Mouse (Mus musculus): ENCODE measurements around the gene Ptpn14.

Gene Ptpn14

DNA sequence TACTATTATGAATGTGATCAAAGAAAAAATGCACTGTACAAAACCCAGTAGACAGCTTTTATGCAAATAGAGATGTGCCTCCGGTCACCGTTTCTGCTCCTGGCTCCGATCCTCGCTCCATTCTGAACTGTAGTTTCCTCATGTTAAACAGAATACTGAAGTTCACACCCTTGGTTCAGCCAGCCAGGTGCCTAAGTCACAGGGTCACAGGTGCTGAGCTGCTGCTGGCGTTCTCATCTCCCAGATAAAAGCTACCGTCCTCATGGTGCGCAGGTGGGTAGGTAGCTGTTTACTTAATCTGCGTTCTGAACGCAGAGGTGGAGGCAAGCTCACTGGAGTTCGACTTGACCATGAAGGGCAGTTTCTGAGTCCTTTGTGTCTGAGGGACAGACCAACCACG lies 75.7 kb downstream of the Ptpn14 start:
- intact Hi-C loops (cut with DNase I) = no loop called here

DNA sequence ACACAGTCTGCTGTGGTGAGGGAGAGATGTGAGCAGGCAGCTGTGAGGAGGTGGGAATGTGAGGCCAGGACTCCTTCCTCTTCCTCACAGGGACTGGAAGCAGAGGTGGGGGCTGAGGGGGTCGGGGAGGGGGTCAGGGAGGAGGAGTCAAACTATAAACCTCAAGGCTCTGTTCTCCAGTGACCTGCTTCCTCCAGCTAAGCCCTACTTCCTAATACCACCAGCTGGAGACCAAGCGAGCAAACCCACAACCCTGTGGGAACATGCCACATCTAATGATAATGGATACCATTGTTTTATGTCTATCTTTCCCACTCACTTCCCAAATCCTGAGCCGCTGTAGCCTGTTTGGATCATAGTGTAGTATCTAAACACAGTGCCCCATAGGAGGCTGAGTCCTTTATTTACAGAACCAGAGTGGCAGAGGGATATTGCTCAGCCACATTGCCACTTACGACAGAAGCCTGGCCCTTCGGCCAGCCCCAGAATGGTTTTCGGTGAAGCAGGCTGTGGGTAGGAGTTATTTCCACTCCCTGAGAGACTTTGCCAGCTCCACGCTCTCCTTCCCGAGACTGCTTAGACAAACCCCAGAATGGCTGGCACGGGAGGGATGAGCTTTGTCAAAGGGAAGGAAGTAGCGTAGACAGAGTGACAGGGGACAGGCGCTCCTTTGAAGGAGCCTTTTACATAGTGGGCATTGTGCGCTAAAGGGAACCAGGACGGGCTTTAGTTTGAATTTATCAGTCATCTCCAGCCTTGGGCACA lies 78.6 kb downstream of the Ptpn14 start:
- intact Hi-C loops (cut with DNase I) = no loop called here

DNA sequence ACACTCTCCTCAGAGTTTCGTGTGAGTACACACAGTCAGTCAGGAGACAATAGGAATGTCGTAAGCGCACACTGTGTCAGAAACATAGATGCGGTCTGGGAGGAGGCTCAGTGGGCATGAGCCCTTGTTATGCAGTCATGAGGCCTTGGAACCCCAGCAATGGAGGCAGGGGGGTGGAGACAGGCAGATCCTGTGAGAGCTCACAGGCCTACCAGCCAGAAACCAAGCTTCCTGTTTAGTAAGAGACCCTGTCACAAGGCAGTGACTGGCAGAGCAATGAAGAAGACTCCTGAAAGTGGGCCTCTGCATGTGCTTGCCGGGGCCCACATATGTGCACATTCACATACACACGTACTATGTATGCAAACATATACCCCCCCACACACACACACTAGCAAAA lies 79.9 kb downstream of the Ptpn14 start:
- intact Hi-C loops (cut with DNase I) = no loop called here

DNA sequence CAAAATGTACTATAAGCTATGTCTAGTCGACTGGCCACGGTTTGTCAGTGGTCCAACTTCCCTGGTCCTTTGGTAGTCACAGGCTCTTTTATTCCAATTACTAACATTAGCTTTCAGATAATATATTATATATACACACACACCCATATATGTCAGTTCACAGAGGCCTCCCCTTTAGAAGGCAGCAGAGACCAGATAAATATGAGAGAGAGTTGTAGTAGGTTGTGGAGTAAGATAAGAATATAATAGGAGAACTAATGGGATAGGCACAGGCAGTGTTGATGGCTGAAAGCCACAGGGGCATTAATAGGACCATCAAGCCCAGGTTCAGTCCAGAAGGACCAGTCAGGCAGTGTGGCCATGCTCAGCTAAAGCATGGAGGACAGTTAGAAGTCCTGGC lies 80.4 kb downstream of the Ptpn14 start:
- intact Hi-C loops (cut with DNase I) = no loop called here

- intact Hi-C loops (cut with DNase I) = no loop called here
These were observed 83.7 kb downstream of the Ptpn14 start for GRCm38 (mm10) chr1:189811778-189812177.

- intact Hi-C loops (cut with DNase I) = no loop called here
These were observed 86.3 kb downstream of the Ptpn14 start for GRCm38 (mm10) chr1:189814385-189814784.

DNA sequence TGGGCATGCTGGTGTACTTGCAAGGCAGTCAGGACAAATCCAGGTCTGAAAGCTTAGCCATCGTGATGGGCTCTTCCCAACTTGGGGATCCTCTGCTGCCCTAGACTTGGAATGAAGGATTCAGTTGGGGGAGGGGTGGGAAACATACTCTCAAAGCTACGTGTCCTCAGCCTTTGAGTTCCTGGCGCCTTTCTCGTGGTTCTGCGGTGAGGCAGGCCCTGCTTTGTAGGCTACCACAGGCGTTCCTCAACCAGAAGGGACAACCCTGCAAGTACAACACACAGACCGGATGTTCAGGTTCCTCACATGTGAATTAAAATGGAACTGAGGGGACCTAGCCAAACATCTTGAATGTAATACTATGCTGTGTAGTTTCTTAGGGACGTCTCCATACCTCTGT lies 89.0 kb downstream of the Ptpn14 start:
- intact Hi-C loops (cut with DNase I) = no loop called here

DNA sequence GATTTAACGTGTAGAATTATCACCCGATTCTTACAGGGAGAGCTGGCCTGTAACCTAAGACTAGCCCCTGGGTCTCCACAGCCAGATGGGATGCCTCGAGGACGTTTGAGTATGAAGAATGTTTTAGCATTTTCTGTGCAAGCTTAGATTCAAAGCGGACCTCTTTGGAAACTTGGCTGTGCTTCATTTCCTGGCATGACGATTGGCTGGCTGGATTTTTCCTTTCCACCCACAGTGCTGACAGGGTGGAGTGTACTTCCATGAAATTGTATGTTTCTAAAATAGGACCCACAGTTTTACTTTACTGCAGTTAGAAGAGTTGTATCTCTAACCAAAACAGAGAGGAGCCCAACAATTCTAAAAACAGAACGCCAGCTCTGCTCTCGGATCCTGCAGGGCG lies 89.7 kb downstream of the Ptpn14 start:
- intact Hi-C loops (cut with DNase I) = no loop called here

- intact Hi-C loops (cut with DNase I) = no loop called here
These were observed 92.0 kb downstream of the Ptpn14 start for GRCm38 (mm10) chr1:189820111-189820510.

DNA sequence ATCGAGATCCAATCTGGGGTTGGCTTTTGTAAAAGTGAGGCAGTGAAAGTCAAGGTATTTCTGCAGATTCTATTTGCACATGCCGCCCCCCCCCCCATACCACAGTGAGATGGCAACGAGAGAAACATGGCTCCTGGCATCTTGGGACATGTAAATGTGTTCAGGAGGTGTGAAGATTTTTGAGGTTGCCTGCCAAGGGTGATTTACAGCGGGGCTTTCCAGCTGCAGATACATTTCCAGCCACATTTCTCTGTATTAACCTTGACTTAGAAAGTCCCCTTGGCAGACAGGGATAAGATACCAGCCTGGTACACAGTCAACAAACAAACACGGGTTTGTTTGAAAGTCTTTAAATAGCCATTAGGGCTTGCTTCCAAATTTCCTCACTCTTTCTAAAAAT lies 96.4 kb downstream of the Ptpn14 start:
- intact Hi-C loops (cut with DNase I) = no loop called here

GRCm38 (mm10) chr1:189830391-189830790 lies 102.3 kb downstream of the Ptpn14 start:
- intact Hi-C loops (cut with DNase I) = no loop called here

DNA sequence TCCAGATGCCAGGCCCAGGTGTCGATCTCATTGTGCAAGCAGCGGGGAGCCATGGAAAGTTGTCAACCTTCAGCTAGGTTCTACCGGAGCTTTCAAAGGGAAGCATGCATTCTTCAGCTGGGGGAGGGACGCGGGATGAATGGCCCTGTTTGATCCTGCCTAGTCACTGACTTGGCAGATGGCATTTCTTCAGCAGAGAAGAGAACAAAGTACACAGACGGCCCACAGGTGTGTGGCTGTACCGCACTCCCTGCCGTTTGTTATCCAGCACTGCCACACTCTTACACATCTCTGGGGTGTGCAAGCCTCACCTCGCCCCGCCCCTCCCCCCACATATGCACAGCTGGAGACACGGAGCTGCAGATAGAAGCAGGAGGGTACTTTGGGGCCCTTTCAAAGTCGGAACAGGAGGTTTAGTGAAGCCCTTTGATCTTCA lies 102.7 kb downstream of the Ptpn14 start:
- intact Hi-C loops (cut with DNase I) = no loop called here

DNA sequence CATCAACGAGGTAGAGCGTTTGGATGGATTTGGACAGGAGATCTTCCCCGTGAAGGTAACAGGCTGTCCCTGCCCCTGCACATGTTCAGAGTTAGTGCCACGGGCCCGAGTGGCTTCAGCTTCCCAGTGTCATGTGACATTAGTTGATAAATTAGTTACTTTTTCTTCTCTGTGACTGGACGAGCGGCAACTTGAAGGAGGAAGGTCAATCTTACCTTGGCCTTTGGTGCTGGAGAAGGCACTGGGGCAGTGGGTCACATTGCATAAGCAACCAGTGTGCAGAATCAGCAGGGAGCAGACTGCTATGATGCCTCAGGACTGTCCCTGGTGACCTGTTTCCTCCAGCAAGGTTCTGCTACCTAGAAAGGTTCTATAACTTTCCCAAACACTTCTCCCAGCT lies 105.3 kb downstream of the Ptpn14 start:
- intact Hi-C loops (cut with DNase I) = no loop called here

- intact Hi-C loops (cut with DNase I) = no loop called here
These were observed 106.1 kb downstream of the Ptpn14 start for GRCm38 (mm10) chr1:189834166-189834565.

- intact Hi-C loops (cut with DNase I) = no loop called here
These were observed 118.3 kb downstream of the Ptpn14 start for GRCm38 (mm10) chr1:189846319-189846718.

DNA sequence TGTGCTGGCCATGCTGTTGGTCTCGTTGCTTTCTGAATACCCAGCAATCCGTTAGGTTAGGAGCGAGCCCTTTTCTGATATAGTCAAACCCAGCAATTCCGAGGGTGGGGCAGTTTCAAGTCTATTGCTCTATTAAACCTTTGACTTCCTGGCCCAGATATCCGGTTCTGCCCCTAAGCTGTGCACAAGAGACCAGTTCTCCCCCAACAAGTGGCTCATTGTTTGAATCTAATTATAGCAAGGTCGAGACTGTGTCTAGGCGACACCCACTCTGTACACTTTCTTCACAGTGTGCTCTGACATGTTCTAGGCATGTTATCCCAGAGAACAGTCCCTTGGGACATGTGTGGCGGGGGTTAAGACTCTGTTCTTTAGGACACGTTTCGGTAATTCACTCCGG lies 121.5 kb downstream of the Ptpn14 start:
- intact Hi-C loops (cut with DNase I) = no loop called here

DNA sequence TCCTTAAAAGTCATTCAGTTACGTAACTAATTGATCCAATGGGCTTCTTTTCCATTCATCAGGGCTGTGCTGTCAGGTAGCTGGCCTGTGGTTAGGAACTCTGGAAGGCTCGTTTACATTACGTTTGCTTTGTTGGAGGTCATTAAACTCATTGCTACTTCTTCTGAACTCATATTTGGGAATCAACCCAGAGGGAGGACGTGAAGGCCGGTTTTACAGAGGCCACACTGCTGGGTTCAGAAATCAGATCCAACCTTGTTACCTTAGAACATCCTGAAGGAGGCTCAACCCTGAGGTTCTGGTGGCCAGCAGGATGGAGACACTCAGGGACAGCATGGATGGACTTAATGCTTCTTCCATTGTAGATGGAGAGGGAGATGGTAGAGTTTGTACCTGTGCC lies 124.0 kb downstream of the Ptpn14 start:
- intact Hi-C loops (cut with DNase I) = no loop called here

GRCm38 (mm10) chr1:189852456-189852855 lies 124.4 kb downstream of the Ptpn14 start:
- intact Hi-C loops (cut with DNase I) = no loop called here

GRCm38 (mm10) chr1:189854646-189855045 lies 126.6 kb downstream of the Ptpn14 start:
- intact Hi-C loops (cut with DNase I) = no loop called here

GRCm38 (mm10) chr1:189855739-189856138 lies 127.7 kb downstream of the Ptpn14 start:
- intact Hi-C loops (cut with DNase I) = no loop called here

DNA sequence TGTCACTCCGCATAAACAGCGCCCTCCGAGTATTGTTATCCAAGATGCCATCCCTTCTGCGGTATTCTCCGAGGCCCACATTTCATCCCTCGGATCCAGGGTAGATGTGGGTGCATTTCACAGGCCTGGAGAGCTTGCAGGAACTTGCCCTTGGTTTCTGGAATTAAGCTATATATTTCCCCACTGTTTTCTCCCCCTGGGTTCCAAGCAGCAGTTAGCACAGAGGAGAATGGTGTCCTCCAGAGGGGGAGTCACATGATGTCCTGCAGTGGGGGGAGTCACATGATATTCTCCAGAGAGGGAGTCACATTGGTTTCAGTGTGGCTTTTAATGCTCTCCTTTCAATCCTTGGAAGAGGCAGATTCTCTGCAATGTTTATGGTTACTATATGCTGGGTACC lies 130.3 kb downstream of the Ptpn14 start:
- intact Hi-C loops (cut with DNase I) = no loop called here

- intact Hi-C loops (cut with DNase I) = no loop called here
These were observed 132.3 kb downstream of the Ptpn14 start for GRCm38 (mm10) chr1:189860112-189860941.

DNA sequence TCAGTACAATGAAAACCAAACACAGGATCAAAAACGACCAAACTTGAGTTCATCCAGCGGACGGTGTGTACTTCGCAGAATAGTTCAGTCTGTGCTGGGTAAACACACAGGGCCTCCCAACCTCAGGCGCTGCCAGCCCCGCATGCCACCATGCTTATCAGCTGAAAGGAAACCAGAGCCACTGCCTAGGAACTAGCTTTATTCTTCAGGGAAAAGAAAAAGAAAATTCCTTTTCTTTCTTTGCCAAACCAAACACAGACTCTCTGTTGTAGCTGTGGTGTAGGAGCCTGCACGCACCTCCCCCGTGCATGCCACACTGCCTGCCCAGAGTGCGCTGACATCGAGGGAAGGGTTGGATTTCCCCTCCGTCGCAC lies 132.9 kb downstream of the Ptpn14 start:
- intact Hi-C loops (cut with DNase I) = no loop called here

All from adrenal gland (tissue).